Mouse (Mus musculus) liver, embryonic 15.5 days (tissue): ENCODE data around the gene Camk2b. TPM values are rescaled to one million over a fixed set of nuclear protein-coding genes. Genes with fewer than 3 reads are reported as not detected.

ENCODE experiments used
- ATAC-seq: fragments of 200-750 bp; cut with Nextera tagmentation; 2 replicates; pipeline ENCODE4 v1.8.0; 2017; ENCODE audit warnings: moderate number of reproducible peaks, mild to moderate bottlenecking, moderate library complexity; ENCODE audit not compliant: insufficient read depth
- H3K27ac ChIP-seq: fragments of 300-500 bp; sonication (generic); replicated peaks from 2 replicates; pipeline ENCODE4 v1.5.1; 2015; ENCODE audit warnings: mild to moderate bottlenecking, inconsistent platforms
- H3K27me3 ChIP-seq: fragments of 300-500 bp; sonication (generic); 2 replicates; pipeline ENCODE4 v1.6.1; 2015; ENCODE audit warnings: mild to moderate bottlenecking, inconsistent platforms
- H3K36me3 ChIP-seq: fragments of 300-500 bp; sonication (generic); replicated peaks from 2 replicates; pipeline ENCODE4 v1.6.1; 2015; ENCODE audit warnings: moderate library complexity, mild to moderate bottlenecking, inconsistent platforms
- H3K4me1 ChIP-seq: fragments of 300-500 bp; sonication (generic); replicated peaks from 2 replicates; pipeline ENCODE4 v1.6.1; 2015; ENCODE audit warnings: inconsistent platforms
- H3K4me2 ChIP-seq: fragments of 300-500 bp; sonication (generic); 2 replicates; pipeline ENCODE4 v1.6.1; 2015; ENCODE audit warnings: moderate library complexity, mild to moderate bottlenecking, inconsistent platforms
- H3K4me3 ChIP-seq: fragments of 300-500 bp; sonication (generic); replicated peaks from 2 replicates; pipeline ENCODE4 v1.5.1; 2015; ENCODE audit warnings: mild to moderate bottlenecking, inconsistent platforms
- H3K9ac ChIP-seq: fragments of 300-500 bp; sonication (generic); 2 replicates; pipeline ENCODE4 v1.6.1; 2015; ENCODE audit warnings: moderate library complexity, mild to moderate bottlenecking, inconsistent platforms
- H3K9me3 ChIP-seq: fragments of 300-500 bp; sonication (generic); replicated peaks from 2 replicates; pipeline ENCODE4 v1.6.1; 2016; ENCODE audit warnings: inconsistent platforms
- WGBS: fragments of 180-500 bp; shearing (Covaris S2); methylation state at CpG from one replicate; pipeline ENCODE4 v1.1.7; 2015; ENCODE audit warnings: mixed read lengths; ENCODE audit not compliant: insufficient replicate concordance; 5-methylcytosine and 5-hydroxymethylcytosine counted together
- polyA plus RNA-seq: library from polyadenylated mRNA; unstranded; fragments of >200 nt; fragmentation: Nextera tagmentation; extraction: Ambion mirVana; gene quantifications from 2 replicates; pipeline ENCODE4 v1.2.1, GENCODE M21; 2015

Camk2b gene
- polyA plus RNA-seq, 1 experiment from 2014 or later: 1.1 TPM

DNA sequence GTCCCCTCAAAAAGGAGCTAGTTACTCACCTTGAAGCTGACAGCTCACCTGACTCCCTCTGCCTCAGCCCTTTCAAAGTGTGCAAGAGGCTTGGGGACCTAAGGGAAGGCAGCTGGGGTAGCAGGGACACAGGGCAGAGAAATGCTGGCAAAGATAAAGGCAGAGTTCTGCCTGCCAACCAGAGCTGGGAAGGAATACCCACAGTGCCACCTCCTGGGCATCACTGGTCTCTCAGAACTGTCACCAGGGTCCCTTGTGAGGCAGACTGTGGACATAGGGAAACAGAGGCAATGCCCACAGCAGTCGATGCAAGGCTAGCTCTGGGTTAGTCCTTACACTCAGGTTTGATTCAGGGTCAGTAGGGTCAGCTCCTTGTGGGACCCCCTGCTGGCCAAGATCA is 39.8 kb downstream of the Camk2b start:
- WGBS: 73% methylated on average over 1 of the region's 1 CpGs
- Histone ChIP-seq H3K4me3 (no peak overlapping the region), H3K27ac (no peak overlapping the region), H3K4me1 (no peaks in the 10 kb centered on the region), H3K4me2 (no peak overlapping the region), H3K9ac (no peak overlapping the region), H3K9me3 (no peaks in the 10 kb centered on the region), H3K36me3 (no peaks in the 10 kb centered on the region), H3K27me3 (no peaks in the 10 kb centered on the region)
- no peak for ATAC-seq

DNA sequence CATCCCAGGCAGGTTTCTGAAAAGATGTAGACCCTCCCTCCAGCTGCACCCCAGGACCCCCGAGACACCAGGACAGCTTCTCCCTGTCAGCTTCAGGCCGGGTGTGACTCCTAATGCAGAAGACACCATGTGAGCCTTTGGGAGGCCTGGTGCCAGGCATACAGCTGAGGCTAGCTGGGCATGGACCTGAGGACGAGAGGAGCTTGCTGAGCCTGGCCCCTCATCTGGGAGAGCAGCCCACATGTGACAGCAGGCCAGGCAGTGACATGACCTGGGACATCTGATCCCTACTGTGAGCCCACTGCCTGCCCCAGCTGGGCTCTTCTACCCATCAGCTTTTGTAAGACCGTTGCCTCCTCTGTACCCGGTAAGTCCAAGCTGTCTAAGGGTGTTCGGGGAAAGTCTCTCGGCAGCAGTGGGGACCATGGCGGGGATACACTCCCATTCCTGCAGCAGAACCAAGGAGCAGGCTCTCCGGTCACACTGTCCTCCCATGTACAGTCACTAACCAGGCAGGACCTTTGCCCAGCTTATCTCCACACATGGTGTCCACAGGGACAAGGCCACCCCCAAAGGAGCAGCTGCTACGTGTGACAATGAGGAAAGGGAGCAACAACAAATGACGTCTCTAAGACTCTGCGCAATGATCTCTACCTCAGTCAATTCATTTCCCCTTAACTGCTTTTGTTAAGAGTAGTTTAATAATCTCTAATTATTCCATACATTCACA is 41.1 kb downstream of the Camk2b start:
- WGBS: 62% methylated on average over 12 of the region's 12 CpGs
- no peak overlapping the region for H3K4me2 ChIP-seq
- no peaks in the 10 kb centered on the region for H3K9me3 ChIP-seq
- no peak overlapping the region for H3K4me3 ChIP-seq
- H3K4me1 ChIP-seq: no peaks in the 10 kb centered on the region
- no peaks in the 10 kb centered on the region for H3K27me3 ChIP-seq
- no peaks in the 10 kb centered on the region for H3K36me3 ChIP-seq
- peak; percentile 69 for ATAC-seq
- no peak overlapping the region for H3K9ac ChIP-seq
- H3K27ac ChIP-seq: no peak overlapping the region

DNA sequence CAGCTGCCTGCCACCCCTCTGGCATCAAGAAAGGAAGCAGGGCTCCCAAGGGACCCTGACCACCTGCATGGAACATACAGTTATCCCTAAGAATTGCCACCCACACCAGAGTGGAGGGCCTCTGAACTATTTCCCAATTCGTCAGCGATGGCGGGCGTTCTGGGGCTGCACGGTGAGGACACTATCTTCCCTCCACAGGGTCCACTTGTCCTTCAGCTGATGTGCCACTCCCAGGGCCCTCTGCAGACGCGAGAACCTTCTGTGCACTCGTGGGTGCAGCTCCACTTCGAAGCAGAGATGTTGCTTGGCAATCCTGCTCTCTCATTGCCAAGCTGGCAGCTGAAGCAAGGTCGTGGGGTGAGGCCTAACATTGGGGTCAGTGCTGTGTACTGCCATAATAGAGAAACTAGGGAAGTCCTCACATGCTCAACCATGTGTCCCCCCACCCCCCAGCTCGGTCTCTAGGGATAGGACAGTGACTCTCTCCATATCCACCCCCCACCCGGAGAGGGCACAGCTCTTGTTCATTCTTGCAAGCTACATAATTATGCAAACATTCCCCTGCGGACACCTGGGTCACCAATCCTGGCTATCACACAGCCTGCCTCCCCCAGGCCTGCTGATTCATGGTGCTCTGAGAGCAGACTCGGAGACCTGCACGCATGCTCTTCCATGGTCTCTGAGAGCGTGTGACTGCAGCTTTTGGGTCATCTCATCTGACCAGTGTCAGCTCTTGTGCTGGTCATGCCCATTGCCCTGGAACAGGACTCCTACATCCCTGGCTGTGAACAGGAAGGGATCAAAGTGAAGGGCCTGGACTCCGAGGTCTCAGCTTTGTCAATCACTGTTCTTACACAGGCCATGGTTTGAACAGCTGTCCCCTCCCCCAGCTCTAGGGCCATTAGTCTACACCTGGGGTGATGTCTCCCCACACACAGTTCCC is 45.0 kb downstream of the Camk2b start:
- Histone ChIP-seq H3K4me2 (no peak overlapping the region), H3K4me3 (no peak overlapping the region), H3K27ac (no peak overlapping the region), H3K4me1 (no peaks in the 10 kb centered on the region), H3K9me3 (no peaks in the 10 kb centered on the region), H3K36me3 (no peaks in the 10 kb centered on the region), H3K27me3 (no peaks in the 10 kb centered on the region), H3K9ac (no peak overlapping the region)
- 51% methylated on average over 17 of the region's 17 CpGs for WGBS
- ATAC-seq: no peak

DNA sequence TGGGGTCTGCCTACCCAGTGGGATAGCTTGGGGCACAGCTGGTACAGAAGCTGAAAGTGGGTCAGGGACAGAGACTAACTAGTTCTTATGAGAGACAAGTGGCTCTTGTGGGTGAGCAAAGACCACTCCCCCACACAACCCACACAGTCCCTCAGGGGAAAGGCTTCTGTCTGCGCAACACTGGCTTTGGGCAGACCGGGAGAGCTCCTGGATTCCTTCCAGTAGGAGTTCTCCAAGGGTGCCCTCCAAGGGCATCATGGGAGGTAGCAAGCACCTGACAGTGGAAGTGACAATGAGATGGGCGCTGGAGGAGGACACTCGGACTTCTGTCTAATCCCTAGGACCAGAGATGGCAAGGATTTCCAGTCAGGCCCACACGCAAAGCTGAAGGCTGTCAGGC is 45.8 kb downstream of the Camk2b start:
- H3K4me3 ChIP-seq: no peak overlapping the region
- H3K36me3 ChIP-seq: no peaks in the 10 kb centered on the region
- H3K27ac ChIP-seq: no peak overlapping the region
- no peak for ATAC-seq
- 56% methylated on average over 5 of the region's 5 CpGs for WGBS
- no peaks in the 10 kb centered on the region for H3K9me3 ChIP-seq
- no peaks in the 10 kb centered on the region for H3K4me1 ChIP-seq
- no peaks in the 10 kb centered on the region for H3K27me3 ChIP-seq
- H3K9ac ChIP-seq: no peak overlapping the region
- no peak overlapping the region for H3K4me2 ChIP-seq

DNA sequence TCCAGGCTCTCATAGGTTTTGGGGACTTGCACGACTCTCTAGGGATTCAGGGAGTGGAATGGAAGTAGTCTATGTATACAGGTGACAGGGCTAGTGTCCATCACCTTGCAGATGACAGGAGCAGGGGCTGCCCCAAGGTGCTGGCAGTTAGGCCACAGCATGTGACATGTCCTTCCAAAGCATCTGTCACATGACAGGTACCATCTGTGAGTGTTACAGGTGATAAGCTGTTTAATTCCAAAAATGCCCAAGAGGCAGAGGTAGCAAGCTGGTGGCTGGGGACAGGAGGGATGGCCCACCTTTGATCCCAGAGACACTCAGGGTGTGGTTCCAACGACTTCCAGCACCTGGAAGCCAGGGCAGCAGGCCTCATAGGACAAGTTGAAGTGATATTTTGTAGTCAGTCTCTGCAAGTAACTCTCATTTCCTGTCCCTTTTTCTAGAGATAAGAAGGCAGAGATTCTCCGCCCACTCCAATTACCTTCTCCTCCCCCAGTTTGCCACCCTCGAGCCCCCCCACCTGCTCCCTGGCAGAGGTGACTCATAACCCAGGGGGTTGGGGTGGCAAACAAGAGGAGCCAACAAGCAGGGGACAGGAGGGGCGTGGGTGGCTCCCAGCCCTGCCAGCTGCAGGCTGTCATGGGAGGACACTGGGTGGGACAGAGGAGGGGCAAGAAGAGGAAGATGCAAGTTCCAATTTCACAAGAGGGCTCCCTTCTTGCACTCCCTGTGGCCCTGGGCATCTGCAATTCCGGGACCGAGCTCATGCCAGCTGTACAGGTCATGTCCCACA is 47.7 kb downstream of the Camk2b start:
- H3K4me3 ChIP-seq: no peak overlapping the region
- ATAC-seq: no peak
- no peak overlapping the region for H3K27ac ChIP-seq
- H3K9ac ChIP-seq: no peak overlapping the region
- 35% methylated on average over 7 of the region's 7 CpGs for WGBS
- no peaks in the 10 kb centered on the region for H3K36me3 ChIP-seq
- no peaks in the 10 kb centered on the region for H3K27me3 ChIP-seq
- H3K4me1 ChIP-seq: no peaks in the 10 kb centered on the region
- H3K9me3 ChIP-seq: no peaks in the 10 kb centered on the region
- H3K4me2 ChIP-seq: no peak overlapping the region

DNA sequence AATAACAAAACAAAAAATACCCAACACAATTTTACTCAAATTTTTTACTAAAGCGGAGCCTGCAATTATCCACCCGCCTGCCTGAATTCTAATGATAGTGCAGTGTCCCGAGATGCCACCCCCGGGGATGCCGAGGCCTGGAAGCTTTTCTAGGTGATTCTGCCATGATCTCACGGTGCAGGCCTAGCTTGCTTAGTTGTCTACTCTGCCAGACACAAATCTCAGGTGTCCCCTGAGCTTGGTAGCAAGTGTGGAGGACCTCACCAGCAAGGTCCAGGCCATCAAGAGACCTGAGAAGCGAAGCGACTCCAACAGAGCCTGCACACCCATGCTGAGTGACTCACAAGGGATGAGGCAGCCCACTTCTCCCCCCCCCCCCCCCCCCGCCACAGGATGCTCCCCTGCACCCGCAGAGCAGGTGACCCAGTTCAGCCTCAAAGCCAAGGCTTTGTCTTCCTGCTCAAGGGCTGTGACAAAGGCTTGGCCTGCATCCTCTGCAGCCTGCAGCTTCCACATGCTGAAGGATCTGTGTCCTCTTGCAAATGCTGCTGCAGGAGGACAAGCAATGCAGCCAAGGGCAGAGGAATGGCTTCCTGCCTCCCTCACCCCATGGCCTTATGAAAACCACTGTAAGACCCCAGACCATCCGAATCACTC is 48.5 kb downstream of the Camk2b start:
- Histone ChIP-seq H3K4me1 (no peaks in the 10 kb centered on the region), H3K27ac (no peak overlapping the region), H3K9me3 (no peaks in the 10 kb centered on the region), H3K4me2 (no peak overlapping the region), H3K4me3 (no peak overlapping the region), H3K27me3 (no peaks in the 10 kb centered on the region), H3K36me3 (no peaks in the 10 kb centered on the region), H3K9ac (no peak overlapping the region)
- no peak for ATAC-seq
- WGBS: 55% methylated on average over 10 of the region's 11 CpGs

DNA sequence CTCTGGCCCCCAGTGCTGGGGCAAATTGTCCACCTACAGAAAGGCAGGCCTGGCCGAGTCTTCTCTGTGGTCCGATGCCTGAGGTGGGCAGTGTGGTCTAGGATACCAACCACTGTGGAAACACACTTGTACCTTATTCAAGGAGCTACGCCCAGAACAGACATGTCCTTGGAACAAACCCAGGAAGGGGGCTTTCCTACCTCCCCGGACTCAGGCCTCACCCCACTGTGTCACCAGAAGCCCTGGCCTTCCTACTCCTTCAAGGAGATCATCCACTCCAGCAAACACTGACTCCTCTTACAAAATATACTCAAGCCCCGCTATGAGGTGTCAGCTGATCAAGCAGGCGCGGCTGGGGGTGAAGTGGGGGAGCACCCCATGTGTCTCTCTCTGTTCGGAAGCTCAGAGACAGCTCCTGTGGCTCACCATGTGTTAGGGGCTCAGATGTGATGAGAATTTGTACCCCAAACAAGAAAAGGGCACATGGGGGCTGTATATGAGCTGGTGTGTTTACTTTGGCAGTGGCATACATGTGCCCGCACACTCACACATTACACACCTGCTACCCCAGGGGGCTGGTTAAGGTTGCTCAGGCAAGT is 49.3 kb downstream of the Camk2b start:
- Histone ChIP-seq H3K9ac (no peak overlapping the region), H3K36me3 (peaks cover 3% of the 10 kb centered on the region), H3K27ac (no peak overlapping the region), H3K4me2 (no peak overlapping the region), H3K27me3 (no peaks in the 10 kb centered on the region), H3K4me1 (no peaks in the 10 kb centered on the region), H3K9me3 (no peaks in the 10 kb centered on the region), H3K4me3 (no peak overlapping the region)
- no peak for ATAC-seq
- 54% methylated on average over 9 of the region's 9 CpGs for WGBS

DNA sequence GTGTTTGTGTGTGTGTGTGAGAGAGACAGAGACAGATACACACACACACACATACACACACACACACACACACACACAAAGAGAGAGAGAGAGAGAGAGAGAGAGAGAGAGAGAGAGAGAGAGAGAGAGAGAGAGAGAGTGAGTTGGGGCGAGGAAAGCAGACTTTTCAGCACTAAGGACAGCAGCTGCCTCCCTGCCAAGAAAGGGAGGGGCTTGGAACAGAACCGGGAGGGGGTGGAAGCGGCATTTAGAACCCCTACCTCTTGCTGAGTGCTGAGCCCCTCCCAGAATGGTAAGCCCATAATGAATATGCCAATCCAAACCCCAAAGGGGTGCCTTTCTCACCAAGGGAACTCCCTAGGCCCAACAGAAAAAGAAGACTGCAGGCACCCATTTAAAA is 49.8 kb downstream of the Camk2b start:
- no peak overlapping the region for H3K4me3 ChIP-seq
- ATAC-seq: no peak
- no peak overlapping the region for H3K4me2 ChIP-seq
- WGBS: 7% methylated on average over 2 of the region's 3 CpGs
- no peak overlapping the region for H3K27ac ChIP-seq
- H3K9ac ChIP-seq: no peak overlapping the region
- peaks cover 6% of the 10 kb centered on the region for H3K36me3 ChIP-seq
- H3K9me3 ChIP-seq: no peaks in the 10 kb centered on the region
- H3K27me3 ChIP-seq: no peaks in the 10 kb centered on the region
- no peaks in the 10 kb centered on the region; the same call in 1 of the 2 replicates for H3K4me1 ChIP-seq

DNA sequence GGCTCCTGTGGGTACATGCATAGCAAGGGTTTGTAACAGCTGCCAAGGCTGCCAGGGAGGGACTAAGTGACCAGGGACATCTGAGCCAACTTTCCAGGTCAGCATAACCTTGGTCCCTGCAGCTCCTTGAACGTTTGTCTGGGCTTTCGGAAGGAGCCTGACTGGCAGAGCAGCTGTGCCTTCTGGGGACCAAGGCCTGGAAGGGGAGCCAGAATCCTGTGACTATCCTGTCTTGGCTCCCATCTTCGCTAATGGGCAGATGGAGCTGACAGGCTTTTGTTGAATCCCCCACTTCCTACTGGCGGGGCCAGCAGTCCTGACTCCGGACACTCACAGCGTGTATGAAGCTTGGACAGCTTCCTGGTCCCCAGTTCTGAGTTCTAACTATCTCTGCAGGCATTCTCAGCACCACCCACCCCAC is 51.1 kb downstream of the Camk2b start:
- Histone ChIP-seq H3K4me2 (no peak overlapping the region), H3K27ac (no peak overlapping the region), H3K4me1 (no peaks in the 10 kb centered on the region; the same call in 1 of the 2 replicates), H3K4me3 (no peak overlapping the region), H3K9ac (no peak overlapping the region), H3K36me3 (peaks cover 6% of the 10 kb centered on the region), H3K9me3 (no peaks in the 10 kb centered on the region), H3K27me3 (no peaks in the 10 kb centered on the region)
- ATAC-seq: no peak
- WGBS: 54% methylated on average over 6 of the region's 6 CpGs

DNA sequence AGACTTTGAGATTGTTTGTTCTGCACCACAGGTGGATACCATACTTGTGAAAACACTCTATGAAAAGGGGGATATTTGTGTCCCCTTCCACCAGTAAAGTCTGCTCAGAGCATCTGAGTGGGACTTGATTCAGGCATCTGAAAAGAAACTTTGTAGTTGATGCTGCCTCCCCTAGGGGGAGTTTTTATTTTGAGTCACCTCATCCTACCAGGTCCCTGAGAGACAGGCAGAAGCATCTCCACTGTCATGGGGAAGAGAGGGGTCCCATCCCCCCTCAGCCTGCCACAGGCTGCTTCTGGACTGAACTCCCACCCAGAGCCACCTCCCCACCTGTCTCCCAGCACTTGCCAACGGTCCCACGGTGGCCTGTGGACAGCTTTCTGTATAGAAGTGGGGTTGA is 52.8 kb downstream of the Camk2b start:
- 47% methylated on average over 2 of the region's 2 CpGs for WGBS
- Histone ChIP-seq H3K4me2 (no peak overlapping the region), H3K36me3 (peaks cover 6% of the 10 kb centered on the region), H3K9ac (no peak overlapping the region), H3K4me3 (no peak overlapping the region), H3K27me3 (peaks cover 5% of the 10 kb centered on the region), H3K27ac (no peak overlapping the region), H3K4me1 (no peaks in the 10 kb centered on the region; the same call in 1 of the 2 replicates), H3K9me3 (no peaks in the 10 kb centered on the region)
- no peak for ATAC-seq
